Mouse (Mus musculus): ENCODE results near the gene Anapc4. TPM values are rescaled to one million over a fixed set of nuclear protein-coding genes. Genes with fewer than 3 reads are reported as not detected.

Gene Anapc4
- polyA plus RNA-seq, 1 experiment from 2014 or later: 106 TPM

Other genes with a start within 250 kb of the Anapc4 start
- 8.6 and 9.4 TPM in 2 replicates for gene Sepsecs, start 164.3 kb upstream of the Anapc4 start, polyA plus RNA-seq (2016; fragmentation: Nextera tagmentation; extraction: Ambion mirVana)
- gene Pi4k2b, start 92.4 kb upstream of the Anapc4 start, polyA plus RNA-seq (2016; fragmentation: Nextera tagmentation; extraction: Ambion mirVana): 13.3 and 15.7 TPM in 2 replicates
- gene Zcchc4, start 58.6 kb upstream of the Anapc4 start, polyA plus RNA-seq (2016; fragmentation: Nextera tagmentation; extraction: Ambion mirVana): 16.7 and 18.1 TPM in 2 replicates
- not detected in 2 replicates for gene Slc34a2, start 204.1 kb downstream of the Anapc4 start, polyA plus RNA-seq (2016; fragmentation: Nextera tagmentation; extraction: Ambion mirVana)